Mouse (Mus musculus) heart, postnatal 0 days (tissue): Measurements from ENCODE around the gene Fmn2. TPM values are rescaled to one million over a fixed set of nuclear protein-coding genes. Genes with fewer than 3 reads are reported as not detected.

Source experiments
- ATAC-seq: fragments of 200-750 bp; cut with Nextera tagmentation; 2 replicates; pipeline ENCODE4 v1.8.0; 2017; ENCODE audit warnings: low read depth, moderate number of reproducible peaks, moderate library complexity; ENCODE audit not compliant: insufficient read depth
- DNase-seq: peaks from one replicate; pipeline ENCODE4 v3.0.0-alpha.2; 2016; ENCODE audit warnings: low spot score
- H3K27ac ChIP-seq: fragments of 300-500 bp; sonication (generic); 2 replicates; pipeline ENCODE4 v1.5.1; 2014; ENCODE audit warnings: low read depth, mild to moderate bottlenecking
- H3K27me3 ChIP-seq: fragments of 300-500 bp; sonication (generic); 2 replicates; pipeline ENCODE4 v1.6.1; 2014; ENCODE audit warnings: low read length, mixed read lengths; ENCODE audit not compliant: control insufficient read depth, insufficient read depth
- H3K36me3 ChIP-seq: fragments of 300-500 bp; sonication (generic); replicated peaks from 2 replicates; pipeline ENCODE4 v1.6.1; 2014; ENCODE audit warnings: low read length, mixed read lengths; ENCODE audit not compliant: control insufficient read depth, insufficient read depth
- H3K4me1 ChIP-seq: fragments of 300-500 bp; sonication (generic); 2 replicates; pipeline ENCODE4 v1.6.1; 2014; ENCODE audit warnings: antibody characterized with exemption; ENCODE audit not compliant: control insufficient read depth, insufficient read depth
- H3K4me2 ChIP-seq: fragments of 300-500 bp; sonication (generic); 2 replicates; pipeline ENCODE4 v1.6.1; 2014; ENCODE audit warnings: low read depth, mild to moderate bottlenecking, low read length, moderate library complexity
- H3K4me3 ChIP-seq: fragments of 300-500 bp; sonication (generic); 2 replicates; pipeline ENCODE4 v1.5.1; 2014; ENCODE audit warnings: low read depth, low read length
- H3K9ac ChIP-seq: fragments of 300-500 bp; sonication (generic); replicated peaks from 2 replicates; pipeline ENCODE4 v1.6.1; 2014; ENCODE audit warnings: low read depth, low read length, mixed read lengths
- H3K9me3 ChIP-seq: fragments of 300-500 bp; sonication (generic); replicated peaks from 2 replicates; pipeline ENCODE4 v1.6.1; 2016; ENCODE audit warnings: low read length; ENCODE audit not compliant: control insufficient read depth
- CTCF ChIP-seq: IDR thresholded peaks from 2 replicates; pipeline ENCODE4 v1.5.1; 2016; ENCODE audit warnings: antibody characterized with exemption, control low read depth, low read depth
- EP300 ChIP-seq: IDR thresholded peaks from 2 replicates; pipeline ENCODE4 v1.6.1; 2016; ENCODE audit warnings: antibody characterized with exemption, low read depth
- WGBS: fragments of 180-500 bp; shearing (Covaris S2); extraction: QIAGEN DNeasy Blood & Tissue Kit; methylation state at CpG from one replicate; pipeline ENCODE4 v1.1.7; 2014; 5-methylcytosine and 5-hydroxymethylcytosine counted together
- polyA plus RNA-seq: library from polyadenylated mRNA; unstranded; fragments of >200 nt; fragmentation: Nextera tagmentation; extraction: Ambion mirVana; gene quantifications from 2 replicates; pipeline ENCODE4 v1.2.1, GENCODE M21; 2015
- total RNA-seq: library from RNA; depleted of rRNA; stranded (reverse); fragments of >200 nt; gene quantifications from 2 replicates; pipeline ENCODE4 v1.2.3, GENCODE M21; 2014; ENCODE audit warnings: low replicate concordance

The Fmn2 gene
- total and polyA plus RNA-seq, 2 experiments from 2014 or later, result 0.07 TPM; not detected in 1

DNA sequence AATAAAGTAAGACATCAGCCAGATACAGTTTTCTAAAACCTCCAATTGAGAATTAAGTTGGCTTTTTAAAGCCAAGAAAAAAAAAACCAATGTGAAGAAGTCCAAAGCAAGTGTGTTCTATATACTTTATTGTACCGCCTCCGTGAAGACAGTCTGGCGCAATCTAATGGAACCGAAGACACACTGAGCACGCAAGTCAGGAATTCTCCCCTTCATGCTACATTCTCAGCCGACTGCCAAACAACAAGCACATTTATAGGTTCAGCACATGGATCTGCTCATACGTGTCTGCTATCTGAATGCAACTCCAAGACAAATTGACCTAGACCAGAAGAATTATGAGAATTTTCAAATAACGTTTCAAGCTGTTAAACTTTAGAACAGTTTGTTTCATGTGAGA lies 169.2 kb downstream of the Fmn2 start:
- no peaks in the 10 kb centered on the region for H3K4me1 ChIP-seq
- TF ChIP-seq CTCF (no peak), EP300 (no peak)
- H3K4me3 ChIP-seq, result no peak overlapping the region
- no peaks in the 10 kb centered on the region for H3K27me3 ChIP-seq
- DNase-seq (no peak), ATAC-seq (no peak)
- no peak overlapping the region for H3K27ac ChIP-seq
- no peak overlapping the region for H3K9ac ChIP-seq
- no peaks in the 10 kb centered on the region for H3K9me3 ChIP-seq
- 81% methylated on average over 8 of the region's 8 CpGs for WGBS
- no peaks in the 10 kb centered on the region for H3K36me3 ChIP-seq
- no peak overlapping the region for H3K4me2 ChIP-seq

DNA sequence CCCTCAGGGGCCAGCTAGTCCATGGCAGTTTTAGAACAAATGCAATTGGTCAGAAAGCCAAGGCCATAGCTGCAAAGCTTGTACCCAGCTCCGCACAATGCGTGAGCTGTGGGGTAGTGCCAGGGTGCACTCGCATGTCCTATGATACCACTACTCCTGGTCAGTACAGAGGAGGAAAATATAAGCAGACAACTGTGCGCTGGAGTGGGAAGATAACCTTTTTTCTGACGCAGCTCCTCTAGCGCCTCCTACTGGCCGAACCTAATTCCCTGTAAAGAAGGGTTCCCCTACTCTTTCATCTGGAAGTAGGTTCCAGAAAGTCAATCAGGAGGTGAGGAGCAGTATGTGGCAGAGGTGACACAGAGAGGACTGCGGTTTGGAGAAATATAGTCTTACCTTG lies 173.0 kb downstream of the Fmn2 start:
- H3K4me1 ChIP-seq, result no peaks in the 10 kb centered on the region
- no peaks in the 10 kb centered on the region for H3K36me3 ChIP-seq
- DNase-seq, result no peak
- no peak overlapping the region for H3K4me2 ChIP-seq
- H3K4me3 ChIP-seq, result no peak overlapping the region
- no peaks in the 10 kb centered on the region for H3K27me3 ChIP-seq
- H3K9me3 ChIP-seq, result no peaks in the 10 kb centered on the region
- ATAC-seq, result no peak
- 52% methylated on average over 8 of the region's 8 CpGs for WGBS
- no peak overlapping the region for H3K27ac ChIP-seq
- TF ChIP-seq CTCF, result peak; percentile 19; the same call in 1 of the 2 replicates
- TF ChIP-seq EP300, result no peak
- H3K9ac ChIP-seq, result no peak overlapping the region

DNA sequence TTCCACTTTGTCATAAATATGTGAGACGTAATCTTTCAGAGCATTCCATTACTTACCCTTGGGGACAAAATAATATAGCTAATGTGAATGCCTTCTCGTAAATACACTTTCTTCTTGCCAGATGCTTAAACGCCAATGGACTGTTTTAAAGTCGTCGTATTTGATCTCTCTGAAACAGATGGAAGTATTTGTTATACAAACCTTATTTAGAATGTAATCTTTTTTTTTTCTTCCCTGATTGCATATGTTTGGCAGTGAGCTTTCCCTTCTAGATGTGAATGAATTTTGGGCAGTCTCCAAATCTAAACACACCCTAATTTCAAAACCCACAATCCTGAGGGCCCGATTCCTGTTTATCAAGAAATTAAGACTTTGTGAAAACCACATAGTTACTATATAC lies 173.7 kb downstream of the Fmn2 start:
- Histone ChIP-seq H3K9ac (no peak overlapping the region), H3K4me3 (no peak overlapping the region), H3K4me1 (no peaks in the 10 kb centered on the region), H3K4me2 (no peak overlapping the region), H3K9me3 (no peaks in the 10 kb centered on the region), H3K27me3 (no peaks in the 10 kb centered on the region), H3K27ac (no peak overlapping the region), H3K36me3 (no peaks in the 10 kb centered on the region)
- TF ChIP-seq EP300, result no peak
- no peak for TF ChIP-seq CTCF
- 72% methylated on average over 6 of the region's 6 CpGs for whole genome bisulfite sequencing
- no peak for DNase-seq
- no peak for ATAC-seq

DNA sequence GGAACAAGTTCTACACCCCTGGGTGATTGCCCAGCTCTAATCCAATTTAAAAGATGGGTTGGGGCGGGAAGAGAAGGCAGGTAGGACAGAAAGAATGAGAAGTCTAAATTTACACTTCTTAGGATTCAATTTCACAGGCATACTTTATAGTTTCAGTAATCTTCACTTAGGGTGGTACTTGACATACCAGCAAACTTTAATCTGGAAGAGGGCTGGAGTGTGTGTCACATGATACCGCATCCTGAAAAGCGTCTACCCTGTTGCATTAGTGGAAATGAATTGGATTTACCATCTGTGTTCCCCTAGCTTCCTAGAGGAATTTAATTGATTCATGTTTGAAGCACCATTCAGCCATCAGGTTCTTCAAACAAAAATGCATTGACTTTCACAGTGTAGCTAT lies 174.6 kb downstream of the Fmn2 start:
- TF ChIP-seq CTCF, result no peak
- no peak for TF ChIP-seq EP300
- no peak overlapping the region for H3K4me2 ChIP-seq
- whole genome bisulfite sequencing, result 67% methylated on average over 3 of the region's 3 CpGs
- H3K27me3 ChIP-seq, result no peaks in the 10 kb centered on the region
- H3K36me3 ChIP-seq, result no peaks in the 10 kb centered on the region
- H3K9me3 ChIP-seq, result no peaks in the 10 kb centered on the region
- H3K4me1 ChIP-seq, result no peaks in the 10 kb centered on the region
- no peak overlapping the region for H3K4me3 ChIP-seq
- H3K9ac ChIP-seq, result no peak overlapping the region
- H3K27ac ChIP-seq, result no peak overlapping the region
- ATAC-seq (no peak), DNase-seq (no peak)

DNA sequence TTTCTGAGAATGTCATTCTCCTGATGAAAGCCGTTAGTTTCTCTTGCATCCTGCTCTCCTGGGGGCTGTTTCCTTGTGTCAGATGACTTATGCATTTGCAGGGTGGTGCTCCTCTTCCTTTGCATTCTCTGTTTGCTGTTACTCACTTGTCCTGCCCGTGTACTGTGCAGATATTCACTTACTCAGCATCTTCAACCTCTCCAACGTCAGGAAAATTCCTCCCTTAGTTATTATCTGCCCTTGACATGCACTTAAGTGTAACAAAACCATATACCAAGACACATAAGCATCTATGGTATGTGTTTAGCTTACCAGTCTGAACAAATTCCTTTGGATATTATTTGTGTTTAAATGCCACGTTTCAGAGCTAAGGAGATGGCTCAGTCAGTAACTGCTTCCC lies 175.6 kb downstream of the Fmn2 start:
- Histone ChIP-seq H3K27me3 (no peaks in the 10 kb centered on the region), H3K9ac (no peak overlapping the region), H3K4me3 (no peak overlapping the region), H3K4me1 (no peaks in the 10 kb centered on the region), H3K4me2 (no peak overlapping the region), H3K36me3 (no peaks in the 10 kb centered on the region), H3K27ac (no peak overlapping the region), H3K9me3 (no peaks in the 10 kb centered on the region)
- WGBS, result 21% methylated on average over 4 of the region's 4 CpGs
- TF ChIP-seq CTCF (no peak), EP300 (no peak)
- DNase-seq, result no peak
- ATAC-seq, result no peak

DNA sequence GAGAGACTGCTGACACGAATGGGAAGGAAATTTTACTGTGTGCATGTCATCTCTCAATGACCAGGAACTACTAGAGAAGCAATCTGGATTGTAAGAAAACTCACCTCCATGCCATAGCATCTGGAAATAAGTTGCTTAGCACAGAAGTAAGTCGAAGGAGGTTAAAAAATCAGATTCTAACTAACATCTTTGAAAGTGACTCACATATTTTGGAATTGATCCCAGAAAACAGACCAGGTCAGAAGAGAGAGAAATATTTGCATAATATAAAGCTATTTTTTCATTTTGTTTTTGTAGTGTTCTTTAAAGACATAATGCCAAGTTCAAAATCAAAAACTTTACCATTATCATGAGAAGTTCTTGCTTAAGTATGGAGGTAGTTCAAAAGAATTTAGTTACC lies 187.7 kb downstream of the Fmn2 start:
- H3K9ac ChIP-seq, result no peak overlapping the region
- no peak for TF ChIP-seq EP300
- no peak for TF ChIP-seq CTCF
- no peak overlapping the region for H3K4me3 ChIP-seq
- H3K4me1 ChIP-seq, result no peaks in the 10 kb centered on the region
- no peaks in the 10 kb centered on the region for H3K9me3 ChIP-seq
- no peak overlapping the region for H3K27ac ChIP-seq
- DNase-seq, result no peak
- no peak overlapping the region for H3K4me2 ChIP-seq
- ATAC-seq, result no peak
- no peaks in the 10 kb centered on the region for H3K27me3 ChIP-seq
- H3K36me3 ChIP-seq, result no peaks in the 10 kb centered on the region
- 69% methylated on average over 2 of the region's 2 CpGs for WGBS
